Mouse (Mus musculus) limb, embryonic 14.5 days (tissue): Measurements from ENCODE around the gene Apc2. TPM values are rescaled to one million over a fixed set of nuclear protein-coding genes. Genes with fewer than 3 reads are reported as not detected.
A peak's percentile ranks its signal among the peaks of the same experiment; 100 is the strongest.

Source experiments
- ATAC-seq: fragments of 200-750 bp; cut with Nextera tagmentation; 2 replicates; pipeline ENCODE4 v1.8.0; 2017; ENCODE audit warnings: low read depth, moderate number of reproducible peaks, moderate TSS enrichment; ENCODE audit not compliant: low FRiP score
- DNase-seq: peaks from one replicate; pipeline ENCODE4 v3.0.0-alpha.2; 2015; ENCODE audit warnings: low spot score
- H3K27ac ChIP-seq: fragments of 300-500 bp; sonication (generic); replicated peaks from 2 replicates; pipeline ENCODE4 v1.5.1; 2014; ENCODE audit warnings: low read depth, mild to moderate bottlenecking, low read length, moderate library complexity, mixed read lengths
- H3K27me3 ChIP-seq: fragments of 300-500 bp; sonication (generic); 2 replicates; pipeline ENCODE4 v1.6.1; 2014; ENCODE audit warnings: low read length, mixed read lengths; ENCODE audit not compliant: control insufficient read depth, insufficient read depth
- H3K36me3 ChIP-seq: fragments of 300-500 bp; sonication (generic); 2 replicates; pipeline ENCODE4 v1.6.1; 2014; ENCODE audit warnings: mild to moderate bottlenecking, low read length, moderate library complexity, mixed read lengths; ENCODE audit not compliant: control insufficient read depth, insufficient read depth
- H3K4me1 ChIP-seq: fragments of 300-500 bp; sonication (generic); 2 replicates; pipeline ENCODE4 v1.6.1; 2014; ENCODE audit warnings: antibody characterized with exemption, low read length, mixed read lengths; ENCODE audit not compliant: control insufficient read depth, insufficient read depth
- H3K4me2 ChIP-seq: fragments of 300-500 bp; sonication (generic); replicated peaks from 2 replicates; pipeline ENCODE4 v1.6.1; 2014; ENCODE audit warnings: low read depth, mild to moderate bottlenecking, low read length, moderate library complexity; ENCODE audit not compliant: severe bottlenecking
- H3K4me3 ChIP-seq: fragments of 300-500 bp; sonication (generic); replicated peaks from 2 replicates; pipeline ENCODE4 v1.5.1; 2014; ENCODE audit warnings: low read length
- H3K9ac ChIP-seq: fragments of 300-500 bp; sonication (generic); 2 replicates; pipeline ENCODE4 v1.6.1; 2014; ENCODE audit warnings: mild to moderate bottlenecking, low read depth, low read length, moderate library complexity; ENCODE audit not compliant: severe bottlenecking
- H3K9me3 ChIP-seq: fragments of 300-500 bp; sonication (generic); 2 replicates; pipeline ENCODE4 v1.6.1; 2016; ENCODE audit warnings: low read length; ENCODE audit not compliant: control insufficient read depth
- POLR2A ChIP-seq: fragments of 200-500 bp; IDR thresholded peaks from 2 replicates; pipeline ENCODE4 v1.8.0; 2012; ENCODE audit warnings: inconsistent platforms, mild to moderate bottlenecking, moderate library complexity, borderline replicate concordance; ENCODE audit not compliant: insufficient read depth, insufficient read length; ENCODE audit errors: extremely low read depth
- WGBS: fragments of 180-500 bp; shearing (Covaris S2); extraction: QIAGEN DNeasy Blood & Tissue Kit; methylation state at CpG from one replicate; pipeline ENCODE4 v1.1.7; 2014; 5-methylcytosine and 5-hydroxymethylcytosine counted together
- polyA plus RNA-seq, 2 experiments: library from polyadenylated mRNA; depleted of rRNA in 1 of 2; stranded (reverse) in 1 of 2; unstranded in 1 of 2; fragments of >200 nt; fragmentation: Nextera tagmentation in 1 of 2; extraction: Ambion mirVana in 1 of 2; gene quantifications; 2 replicates each; pipeline versions ENCODE4 v1.2.1 to v1.2.3; 2012 to 2014

Gene Apc2
- polyA plus RNA-seq, 2 experiments, result 1.5 to 2.5 TPM

GRCm38 (mm10) chr10:80255881-80256535 is 39.8 kb upstream of the Apc2 start:
- no peak overlapping the region for H3K27ac ChIP-seq
- ATAC-seq (no peak), DNase-seq (peak; percentile 33)
- WGBS, result 81% methylated on average over 5 of the region's 5 CpGs
- peaks cover 9% of the 10 kb centered on the region for H3K4me1 ChIP-seq
- H3K9ac ChIP-seq, result no peak overlapping the region
- H3K9me3 ChIP-seq, result no peaks in the 10 kb centered on the region
- no peaks in the 10 kb centered on the region for H3K27me3 ChIP-seq
- H3K4me3 ChIP-seq, result no peak overlapping the region
- TF ChIP-seq POLR2A, result no peak
- H3K36me3 ChIP-seq, result peaks cover 60% of the 10 kb centered on the region
- H3K4me2 ChIP-seq, result no peak overlapping the region

DNA sequence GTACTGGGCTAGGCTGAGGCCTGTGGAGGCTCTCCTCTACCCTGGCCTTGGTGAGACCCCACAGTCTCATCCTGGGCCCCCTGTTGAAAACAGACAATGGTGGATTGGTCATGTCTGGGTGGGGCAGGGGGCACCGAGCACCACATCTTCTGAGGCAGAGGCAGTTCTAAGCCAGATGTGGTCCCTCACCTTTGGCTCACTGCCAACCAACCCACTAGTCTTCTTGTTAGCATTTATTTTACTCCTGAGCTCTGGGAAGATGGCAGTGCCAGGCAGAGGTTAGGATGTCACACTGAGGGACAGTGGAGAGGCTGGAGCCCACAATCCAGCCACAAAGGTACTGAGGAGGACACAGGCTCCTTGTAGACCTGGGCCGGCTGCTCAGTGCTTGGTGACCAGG is 37.8 kb upstream of the Apc2 start:
- Histone ChIP-seq H3K9ac (no peak overlapping the region), H3K4me3 (no peak overlapping the region), H3K36me3 (peaks cover 58% of the 10 kb centered on the region), H3K27ac (no peak overlapping the region), H3K4me2 (no peak overlapping the region), H3K27me3 (no peaks in the 10 kb centered on the region), H3K4me1 (peaks cover 13% of the 10 kb centered on the region), H3K9me3 (no peaks in the 10 kb centered on the region)
- no peak for ATAC-seq
- DNase-seq, result no peak
- WGBS, result 71% methylated on average over 2 of the region's 2 CpGs
- TF ChIP-seq POLR2A, result no peak

DNA sequence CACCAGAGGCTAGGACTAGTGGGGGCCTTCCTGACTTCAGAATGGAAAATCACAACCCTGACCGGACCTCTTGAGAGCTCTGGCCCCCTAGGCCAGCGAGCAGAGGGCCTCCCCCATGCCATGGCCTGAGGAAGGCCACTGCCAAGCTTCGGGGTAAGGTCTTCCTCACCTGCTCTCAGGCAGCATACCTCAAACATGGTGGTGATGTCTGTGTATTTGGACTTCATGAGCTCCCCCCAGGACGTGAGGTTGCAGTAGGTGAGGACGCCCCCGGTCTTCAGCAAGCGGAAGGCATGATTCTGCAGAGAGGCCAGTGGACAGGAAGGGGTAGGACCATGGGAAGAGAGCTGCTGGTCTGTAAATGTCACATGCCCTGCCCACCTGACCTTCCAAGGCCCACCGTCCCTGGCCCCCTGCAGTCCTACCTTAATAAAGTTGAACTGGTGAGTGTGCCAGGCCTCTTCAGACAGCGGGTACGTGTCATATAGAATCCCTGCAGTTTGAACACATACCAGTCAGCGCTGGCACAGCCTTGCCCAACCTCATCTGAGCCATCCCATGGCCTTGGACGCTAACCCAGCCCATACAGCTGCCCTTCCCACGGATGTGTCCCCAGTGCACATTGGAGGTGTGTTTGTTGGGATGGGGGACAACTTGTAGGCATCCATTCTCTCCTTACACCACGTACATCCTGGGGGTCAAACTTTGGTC is 36.9 kb upstream of the Apc2 start:
- peak overlapping the region; percentile 90; the same call in 1 of the 2 replicates for H3K4me2 ChIP-seq
- H3K9ac ChIP-seq, result no peak overlapping the region
- DNase-seq (no peak), ATAC-seq (no peak)
- H3K4me3 ChIP-seq, result peak overlapping the region; percentile 53; the same call in 1 of the 2 replicates
- no peak overlapping the region for H3K27ac ChIP-seq
- no peaks in the 10 kb centered on the region for H3K27me3 ChIP-seq
- H3K9me3 ChIP-seq, result no peaks in the 10 kb centered on the region
- peaks cover 49% of the 10 kb centered on the region for H3K36me3 ChIP-seq
- H3K4me1 ChIP-seq, result peaks cover 13% of the 10 kb centered on the region
- TF ChIP-seq POLR2A, result no peak
- WGBS, result 91% methylated on average over 14 of the region's 14 CpGs

GRCm38 (mm10) chr10:80259463-80259805 is 36.3 kb upstream of the Apc2 start:
- Histone ChIP-seq H3K27me3 (no peaks in the 10 kb centered on the region), H3K4me2 (peak overlapping the region; percentile 90), H3K27ac (no peak overlapping the region), H3K4me3 (peak overlapping the region; percentile 53), H3K4me1 (peaks cover 13% of the 10 kb centered on the region), H3K9ac (peak overlapping the region; percentile 50; the same call in 1 of the 2 replicates), H3K36me3 (peaks cover 43% of the 10 kb centered on the region), H3K9me3 (no peaks in the 10 kb centered on the region)
- 75% methylated on average over 6 of the region's 6 CpGs for WGBS
- no peak for DNase-seq
- no peak for ATAC-seq
- no peak for TF ChIP-seq POLR2A

GRCm38 (mm10) chr10:80259861-80260641 is 35.7 kb upstream of the Apc2 start:
- Histone ChIP-seq H3K9ac (peak overlapping the region; percentile 50), H3K4me1 (peaks cover 13% of the 10 kb centered on the region), H3K27ac (peak overlapping the region; percentile 95), H3K4me2 (peak overlapping the region; percentile 90), H3K27me3 (no peaks in the 10 kb centered on the region), H3K36me3 (peaks cover 37% of the 10 kb centered on the region), H3K4me3 (peak overlapping the region; percentile 53), H3K9me3 (no peaks in the 10 kb centered on the region)
- WGBS, result 8% methylated on average over 19 of the region's 19 CpGs
- DNase-seq (peak; percentile 44), ATAC-seq (no peak)
- TF ChIP-seq POLR2A, result no peak
